Mouse (Mus musculus): ENCODE results near the gene Ank2.

DNA sequence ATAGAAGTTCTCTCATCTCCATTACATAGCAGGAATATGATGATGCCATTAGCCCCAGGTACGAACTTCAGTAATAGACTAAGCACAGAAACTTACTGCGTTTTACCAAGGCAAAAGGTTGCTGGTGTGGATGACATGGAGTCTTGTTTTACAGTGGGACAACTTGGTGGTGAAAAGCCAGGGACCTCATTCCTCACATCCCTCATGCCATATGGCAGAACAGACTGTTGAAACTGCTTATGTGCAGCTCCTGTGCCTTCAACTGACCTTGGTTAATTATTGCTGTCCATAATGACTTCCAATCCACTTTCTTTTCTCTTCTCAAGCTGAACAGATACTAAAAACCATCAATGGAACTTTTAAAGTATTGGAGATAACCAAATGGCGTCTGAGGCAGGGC lies 298.4 kb downstream of the Ank2 start:
- no peak for TF ChIP-seq TAL1 (IDR thresholded peaks at IDR 0.05; ENCODE audit: low read length)
- no peak for TF ChIP-seq GATA1 (IDR thresholded peaks at IDR 0.05; ENCODE audit: low read length)
